Mouse (Mus musculus) right cerebral cortex, adult 2 months (tissue): ENCODE measurements at regions not wholly inside any gene's neighbourhood (a gene's known extent, or its start where the extent isn't known, plus 50 kb on each side); places are given as distances from the start of the nearest gene placed in this dataset.

Experiments used
- DNase-seq, 2 experiments: peaks; one replicate each; pipeline ENCODE4 v3.0.0; 2021 to 2022; ENCODE audit warnings: low spot score in 2 of 2

- no peak for DNase-seq
Observed at GRCm38 (mm10) chr6:52105031-52105593, 53.0 kb downstream of the Hoxa1 start.

- DNase-seq, result no peak
Observed at GRCm38 (mm10) chr6:52104141-52104540, 54.0 kb downstream of the Hoxa1 start.

DNA sequence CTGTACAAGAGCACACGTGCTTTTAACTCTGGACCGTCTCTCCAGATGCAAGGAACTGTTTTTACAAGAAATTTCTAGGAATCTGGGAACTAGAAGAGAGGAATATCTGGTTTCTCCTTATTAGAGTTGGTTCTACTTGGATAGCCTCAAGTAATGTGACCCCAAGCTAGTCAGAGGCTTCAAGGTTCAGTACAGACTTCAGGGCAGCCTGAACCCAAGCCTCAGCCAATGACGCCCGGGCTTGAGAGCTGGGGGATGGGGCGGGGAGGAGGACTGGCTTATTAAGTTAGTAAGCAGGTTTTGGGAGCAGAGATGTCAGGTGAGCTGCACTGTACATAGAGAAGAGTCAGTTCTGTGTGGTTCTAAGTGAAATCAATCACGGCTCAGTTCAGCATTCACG is 54.5 kb downstream of the Hoxa1 start:
- no peak for DNase-seq

- no peak for DNase-seq
Observed at GRCm38 (mm10) chr6:52102699-52103098, 55.4 kb downstream of the Hoxa1 start.

- no peak for DNase-seq
Observed at GRCm38 (mm10) chr6:52102179-52102578, 55.9 kb downstream of the Hoxa1 start.

DNA sequence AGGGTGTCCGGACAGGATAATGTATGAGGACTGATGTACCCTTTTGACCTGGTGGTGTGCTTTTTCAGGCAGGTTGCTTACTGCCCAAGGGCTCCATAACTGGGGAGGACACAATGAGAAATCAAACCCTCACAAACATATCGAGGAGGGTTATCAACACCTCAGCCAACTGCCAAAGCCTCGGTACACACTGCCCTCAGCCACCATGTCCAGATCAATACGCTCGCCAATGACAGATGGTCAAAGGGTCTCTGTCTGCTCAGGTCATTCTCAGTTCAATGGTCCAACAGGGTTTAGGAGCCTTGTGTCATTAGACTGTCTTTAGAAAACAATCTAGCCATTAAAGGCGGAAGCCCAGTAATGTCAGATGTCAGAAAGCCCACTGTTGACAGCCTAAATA is 56.9 kb downstream of the Hoxa1 start:
- DNase-seq, result no peak

DNA sequence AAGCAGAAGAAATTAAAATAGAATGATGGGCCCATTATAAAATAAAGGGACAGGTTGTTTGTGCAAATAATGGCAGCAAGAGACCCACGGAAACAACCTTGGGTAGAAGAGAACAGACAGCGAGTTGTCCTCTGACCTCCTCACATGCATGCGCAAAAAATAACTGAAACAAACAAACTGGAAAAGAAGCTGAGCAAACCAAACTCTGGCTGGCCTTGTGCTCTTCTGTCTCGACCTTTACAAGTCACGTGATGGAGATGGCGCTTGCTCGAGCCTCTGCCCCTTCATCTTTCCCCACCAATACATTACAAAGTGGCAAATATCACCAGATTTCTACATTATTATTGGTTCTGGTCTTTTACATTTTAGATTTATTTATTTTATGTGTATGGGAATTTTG is 59.3 kb downstream of the Hoxa1 start:
- no peak for DNase-seq

- no peak for DNase-seq
Observed at GRCm38 (mm10) chr6:52095575-52095974, 62.5 kb downstream of the Hoxa1 start.

DNA sequence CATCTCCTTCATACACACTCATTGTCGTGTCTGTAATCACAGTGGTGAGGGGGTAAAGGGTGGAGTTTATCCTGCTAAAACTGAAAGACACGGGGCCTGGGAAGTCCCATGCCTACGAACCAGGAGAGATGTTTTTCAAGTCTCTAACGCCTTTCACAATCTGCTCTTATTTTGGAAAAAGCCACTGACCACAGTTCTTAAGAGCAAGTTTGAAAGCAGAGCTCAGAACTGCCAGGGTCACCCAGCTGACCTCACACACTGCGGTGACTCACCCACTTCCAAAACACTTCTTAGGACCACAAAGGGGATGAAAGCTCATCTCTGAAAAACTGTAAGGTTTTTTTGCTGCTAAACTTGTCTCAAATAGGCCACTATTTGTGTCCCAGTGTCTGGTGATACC is 66.7 kb downstream of the Hoxa1 start:
- DNase-seq, result no peak

DNA sequence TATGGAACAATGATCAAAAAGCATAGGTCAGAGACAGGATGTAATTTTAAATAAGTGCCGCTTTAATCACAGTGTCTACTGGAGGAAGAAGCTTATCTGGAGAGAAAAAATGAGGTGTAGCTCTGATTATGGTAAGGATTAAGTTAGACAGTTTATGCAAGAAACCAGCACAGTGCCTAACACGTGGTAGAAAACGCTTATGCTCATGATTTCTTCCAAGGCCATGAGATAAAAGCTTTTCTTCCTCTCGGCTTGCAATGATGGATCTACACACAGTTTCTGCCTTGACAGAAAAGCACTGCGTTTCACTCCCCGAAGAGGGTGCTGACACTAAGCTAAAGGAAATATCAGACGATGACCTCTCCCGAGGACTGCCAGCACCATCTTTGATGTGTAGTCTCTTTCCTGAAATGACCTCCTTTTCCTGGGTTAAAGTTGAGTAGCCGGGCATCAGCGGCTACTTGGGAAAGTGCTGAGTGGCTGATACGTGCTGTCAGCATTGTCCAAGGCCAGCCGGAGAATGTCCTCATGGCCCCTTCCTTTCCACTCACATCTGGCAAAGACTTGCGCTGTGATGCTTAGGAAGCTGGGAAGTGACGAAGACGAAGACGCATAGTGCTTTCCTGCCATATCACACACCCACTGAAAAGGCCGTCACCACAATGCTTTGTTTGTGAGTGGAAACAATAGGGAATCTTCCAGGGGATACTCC is 72.0 kb downstream of the Hoxa1 start:
- DNase-seq, result no peak

- DNase-seq, result no peak
Observed at GRCm38 (mm10) chr6:52084622-52085021, 72.3 kb upstream of the Skap2 start.

DNA sequence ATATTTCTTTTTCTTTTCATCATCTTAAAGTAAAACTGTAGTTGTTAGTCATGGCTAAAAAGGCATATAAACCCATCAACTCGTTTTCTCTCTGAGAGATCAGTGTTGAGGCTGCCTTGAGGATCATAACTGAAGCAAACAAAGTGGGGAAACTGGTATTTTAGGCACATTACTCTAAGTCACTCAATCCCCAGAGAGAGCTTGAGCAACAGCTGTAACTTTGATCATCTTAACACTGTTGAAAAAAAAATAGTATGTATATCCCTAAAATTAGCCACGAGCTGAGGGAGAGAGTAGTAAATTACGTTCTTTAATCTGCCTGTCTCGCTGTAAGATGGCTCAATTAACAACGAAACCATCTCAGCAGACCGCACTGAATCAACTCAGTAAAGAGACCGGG is 67.2 kb upstream of the Skap2 start:
- DNase-seq, result no peak

- no peak for DNase-seq
Observed at GRCm38 (mm10) chr6:52078530-52079340, 66.4 kb upstream of the Skap2 start.

DNA sequence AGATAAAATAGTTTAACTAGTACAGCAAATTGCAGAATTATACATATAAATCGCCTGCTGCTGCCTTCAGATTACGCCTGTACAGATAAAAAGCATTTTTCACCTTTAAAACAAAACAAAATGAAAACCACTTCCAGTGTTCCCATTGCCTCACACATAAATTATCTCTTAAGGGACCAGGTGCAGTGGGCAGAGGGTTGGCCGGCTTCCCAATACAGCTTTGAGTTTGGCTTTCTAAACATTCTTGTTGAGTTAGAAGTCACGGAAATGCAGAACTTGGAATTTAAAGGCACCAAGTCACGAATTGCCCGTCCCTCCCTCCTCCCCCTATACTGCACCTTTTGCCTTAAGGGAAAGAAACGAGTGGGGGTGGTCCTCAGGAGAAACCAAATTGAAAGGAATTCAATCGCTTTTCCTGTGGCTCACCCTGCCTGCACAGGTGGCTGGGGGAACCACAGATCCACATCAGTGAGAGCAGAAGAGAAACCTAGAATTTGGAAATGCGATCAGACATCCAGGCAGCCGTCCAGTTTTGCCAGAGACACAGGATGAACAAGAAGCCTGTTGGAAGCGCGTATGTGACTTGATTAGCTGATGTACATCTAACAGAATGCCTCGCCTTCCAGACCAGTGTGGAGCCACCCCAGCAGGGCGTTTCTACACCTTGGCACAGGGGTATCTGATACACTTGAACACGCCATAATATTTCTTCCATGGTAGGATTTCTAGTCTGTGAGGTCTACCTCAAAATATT is 64.0 kb upstream of the Skap2 start:
- peak; percentile 3 to 25 for DNase-seq

- DNase-seq, result no peak
Observed at GRCm38 (mm10) chr6:52074904-52075303, 62.6 kb upstream of the Skap2 start.

DNA sequence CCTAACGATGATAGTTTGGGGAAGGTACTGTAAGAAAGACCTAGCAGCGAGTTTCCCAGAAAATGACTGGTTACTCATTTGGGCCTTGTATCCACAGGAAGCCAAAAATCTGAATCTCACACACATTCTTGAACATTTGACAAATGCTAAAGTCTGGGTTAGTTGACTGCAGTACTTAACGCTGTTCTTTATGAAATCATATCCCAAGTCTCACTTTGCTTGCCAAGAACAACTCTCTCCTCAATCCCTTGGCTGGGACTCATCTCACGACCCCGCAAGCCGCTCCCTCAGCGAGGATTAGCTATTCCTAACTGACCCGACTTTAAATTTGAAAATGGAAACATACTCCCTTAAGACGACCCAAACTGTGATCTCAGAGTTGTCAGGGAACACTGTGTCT is 54.8 kb upstream of the Skap2 start:
- DNase-seq, result no peak

DNA sequence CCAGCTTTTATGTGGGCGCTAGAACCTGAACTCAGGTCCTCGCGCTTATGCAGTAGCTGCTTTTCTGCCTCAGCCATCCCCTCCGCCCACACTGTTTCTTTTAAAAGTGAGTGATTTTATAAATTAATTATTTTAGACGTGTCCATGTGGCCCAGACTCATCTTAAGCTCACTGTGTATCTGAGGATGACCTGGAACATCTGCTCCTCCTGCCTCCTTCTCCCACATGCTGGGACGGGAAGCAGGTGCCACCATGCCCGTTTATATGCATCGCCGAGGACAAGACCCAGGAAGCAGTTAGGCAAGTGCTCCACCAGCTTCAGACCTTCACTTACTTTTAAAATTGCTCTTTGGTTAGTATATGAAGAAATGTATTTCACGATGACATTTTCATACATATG is 53.3 kb upstream of the Skap2 start:
- no peak for DNase-seq

DNA sequence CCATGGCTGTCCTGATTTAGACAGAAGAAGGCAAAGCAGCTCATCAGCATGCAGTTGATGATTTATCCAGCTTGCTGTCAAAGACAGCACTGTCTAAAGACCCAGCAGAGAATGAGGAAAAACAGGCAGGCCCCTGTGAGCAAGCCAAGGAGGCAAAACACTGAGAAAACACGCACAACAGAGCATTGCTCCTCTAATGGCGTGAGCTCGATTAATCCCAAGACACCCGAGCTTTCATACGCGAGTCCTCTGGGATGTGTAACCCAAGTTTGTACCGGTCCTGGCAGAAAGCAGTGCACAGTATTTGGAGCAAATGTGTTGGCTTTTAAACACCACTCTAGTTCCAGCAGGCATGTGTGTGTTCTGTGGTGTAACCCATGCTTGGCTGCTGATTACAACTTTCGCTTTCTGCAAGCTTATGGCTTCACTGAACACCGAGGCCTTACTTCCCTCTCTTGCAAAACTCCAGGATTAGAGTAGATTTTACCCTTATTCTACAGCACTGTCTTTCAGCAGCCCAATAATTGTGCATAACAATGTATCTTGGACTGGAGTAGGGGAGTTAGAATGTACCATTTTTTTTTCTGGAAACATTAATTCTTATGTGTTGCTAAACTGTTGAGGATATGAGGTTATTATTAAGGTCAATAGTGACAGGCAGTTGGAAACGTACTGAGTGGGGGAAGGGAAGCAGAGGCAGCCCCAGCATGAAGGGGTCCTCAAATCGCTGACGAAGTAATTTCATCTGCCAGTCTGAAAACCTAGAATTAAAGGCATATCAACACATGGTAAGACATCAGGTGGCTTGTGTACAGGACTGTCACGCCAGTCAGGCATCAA is 52.0 kb upstream of the Skap2 start:
- peak; percentile 8 to 26 for DNase-seq
